Mouse (Mus musculus): ENCODE data around the gene Ipo13. TPM values are rescaled to one million over a fixed set of nuclear protein-coding genes. Genes with fewer than 3 reads are reported as not detected.
A peak's percentile ranks its signal among the peaks of the same experiment; 100 is the strongest.

Gene Ipo13
- total RNA-seq (2017): 15.5 and 15.9 TPM in 2 replicates

GRCm38 (mm10) chr4:117914591-117915442, at the start of gene Ipo13:
Gene Ipo13, minus strand, starts transcription at chr4:117914999.
- ATAC-seq (ENCODE audit: extremely low read depth, insufficient number of reproducible peaks, low FRiP score, poor library complexity, severe bottlenecking): peak; percentile 84

DNA sequence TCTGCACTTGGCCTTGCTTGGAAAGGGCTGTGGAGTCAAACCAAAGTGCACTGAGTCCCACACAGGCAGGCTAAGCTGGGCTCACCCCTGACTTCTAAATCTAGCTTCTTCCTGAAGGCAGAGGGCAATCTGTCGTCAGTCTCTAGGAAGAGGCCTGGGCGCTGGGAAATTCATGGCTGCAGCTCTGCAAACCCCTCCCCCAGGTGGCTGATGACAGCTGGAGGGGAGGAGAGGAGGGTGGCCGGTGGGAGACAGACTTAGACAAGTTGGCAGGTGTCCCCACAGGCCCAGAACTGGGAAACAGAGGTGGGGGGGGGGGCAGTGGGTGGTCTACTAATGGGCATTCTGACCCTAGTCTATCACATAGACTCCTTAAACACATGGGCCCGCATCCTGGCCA, 42.7 kb upstream of the Ipo13 start:
- ATAC-seq (ENCODE audit: extremely low read depth, insufficient number of reproducible peaks, low FRiP score, poor library complexity, severe bottlenecking): no peak

- no peak for ATAC-seq (ENCODE audit: extremely low read depth, insufficient number of reproducible peaks, low FRiP score, poor library complexity, severe bottlenecking)
These were observed 32.7 kb upstream of the Ipo13 start for GRCm38 (mm10) chr4:117947493-117947892.

- no peak for ATAC-seq (ENCODE audit: extremely low read depth, insufficient number of reproducible peaks, low FRiP score, poor library complexity, severe bottlenecking)
These were observed 32.0 kb upstream of the Ipo13 start for GRCm38 (mm10) chr4:117946639-117947305.

DNA sequence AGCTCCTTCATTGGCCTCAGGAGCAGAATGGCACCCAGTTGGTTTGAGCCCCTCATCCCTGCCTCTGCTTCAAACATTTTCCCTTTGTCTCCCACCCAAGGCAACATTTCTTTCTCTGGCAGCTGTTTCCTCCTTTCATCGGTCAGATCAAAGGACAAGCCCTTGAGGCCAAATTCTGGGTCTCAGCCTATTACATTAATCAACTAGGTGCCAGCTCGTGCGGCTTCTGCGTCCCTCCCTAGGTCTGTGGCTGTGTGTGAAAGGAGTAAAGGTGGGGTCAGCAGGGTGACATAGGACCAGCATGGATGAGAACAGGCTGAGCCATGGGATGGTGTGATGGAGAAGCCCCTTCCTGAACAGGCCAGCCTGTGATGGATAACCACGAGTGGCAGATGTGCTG, 28.5 kb upstream of the Ipo13 start:
- no peak for ATAC-seq (ENCODE audit: extremely low read depth, insufficient number of reproducible peaks, low FRiP score, poor library complexity, severe bottlenecking)

- no peak for ATAC-seq (ENCODE audit: extremely low read depth, insufficient number of reproducible peaks, low FRiP score, poor library complexity, severe bottlenecking)
These were observed 22.2 kb upstream of the Ipo13 start for GRCm38 (mm10) chr4:117936964-117937363.

DNA sequence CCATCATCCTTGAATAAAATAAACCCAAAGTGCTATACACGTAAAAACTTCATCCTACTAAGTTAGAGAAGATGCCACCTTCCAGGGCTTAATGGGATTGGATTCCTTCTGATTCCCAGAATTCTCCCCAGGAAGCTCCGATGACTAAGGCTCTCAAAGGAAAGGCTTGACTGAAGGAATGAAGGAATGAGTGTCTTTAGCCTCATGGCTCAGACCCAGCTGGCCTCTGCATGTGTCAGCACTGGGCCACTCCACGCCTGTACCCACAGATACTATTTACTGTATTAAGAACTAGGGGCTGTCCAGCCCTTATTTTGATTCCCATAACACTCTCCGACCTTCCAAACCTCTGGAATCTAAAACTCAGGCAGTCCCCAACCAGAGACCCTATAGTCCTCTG, 19.3 kb upstream of the Ipo13 start:
- no peak for ATAC-seq (ENCODE audit: extremely low read depth, insufficient number of reproducible peaks, low FRiP score, poor library complexity, severe bottlenecking)

GRCm38 (mm10) chr4:117933248-117933647, 18.4 kb upstream of the Ipo13 start:
- no peak for ATAC-seq (ENCODE audit: extremely low read depth, insufficient number of reproducible peaks, low FRiP score, poor library complexity, severe bottlenecking)

- ATAC-seq (ENCODE audit: extremely low read depth, insufficient number of reproducible peaks, low FRiP score, poor library complexity, severe bottlenecking): no peak
These were observed 14.6 kb upstream of the Ipo13 start, which contains the start of gene Artn for GRCm38 (mm10) chr4:117929391-117929881. Gene Artn, minus strand, starts transcription at chr4:117929763.

DNA sequence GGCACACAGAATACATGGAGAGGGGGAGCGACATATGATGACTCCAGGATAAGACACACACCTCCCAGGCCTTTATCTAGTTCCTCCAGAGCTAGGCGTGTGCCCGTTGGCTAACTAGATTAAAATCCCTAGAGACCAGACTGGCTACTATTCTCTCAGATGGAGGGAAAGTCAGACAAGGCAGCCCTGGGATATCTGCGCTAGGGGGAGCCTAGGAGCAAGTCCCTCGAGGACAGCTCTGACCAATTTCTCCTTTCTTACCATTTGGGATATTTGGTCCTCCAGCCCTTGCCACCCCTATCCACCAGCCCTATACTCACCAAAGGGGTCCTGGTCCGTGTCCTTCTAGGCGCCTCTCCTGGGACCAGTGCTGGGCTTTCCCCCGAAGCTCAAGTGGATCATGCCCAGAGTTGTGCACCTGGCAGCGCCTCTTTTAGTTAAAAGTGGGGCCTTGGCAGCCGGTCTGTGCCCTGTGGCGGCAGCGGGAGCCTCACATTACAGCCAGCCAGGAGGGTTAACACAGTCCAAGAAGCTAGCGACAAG, 14.0 kb upstream of the Ipo13 start:
- no peak; the same call in 1 of the 2 replicates for ATAC-seq (ENCODE audit: extremely low read depth, insufficient number of reproducible peaks, low FRiP score, poor library complexity, severe bottlenecking)

GRCm38 (mm10) chr4:117928234-117928633, 13.4 kb upstream of the Ipo13 start:
- no peak for ATAC-seq (ENCODE audit: extremely low read depth, insufficient number of reproducible peaks, low FRiP score, poor library complexity, severe bottlenecking)

GRCm38 (mm10) chr4:117926545-117927482, 12.0 kb upstream of the Ipo13 start:
- ATAC-seq (ENCODE audit: extremely low read depth, insufficient number of reproducible peaks, low FRiP score, poor library complexity, severe bottlenecking): 0 out of 2 replicates have a peak, but pooled peaks have one; percentile 35

DNA sequence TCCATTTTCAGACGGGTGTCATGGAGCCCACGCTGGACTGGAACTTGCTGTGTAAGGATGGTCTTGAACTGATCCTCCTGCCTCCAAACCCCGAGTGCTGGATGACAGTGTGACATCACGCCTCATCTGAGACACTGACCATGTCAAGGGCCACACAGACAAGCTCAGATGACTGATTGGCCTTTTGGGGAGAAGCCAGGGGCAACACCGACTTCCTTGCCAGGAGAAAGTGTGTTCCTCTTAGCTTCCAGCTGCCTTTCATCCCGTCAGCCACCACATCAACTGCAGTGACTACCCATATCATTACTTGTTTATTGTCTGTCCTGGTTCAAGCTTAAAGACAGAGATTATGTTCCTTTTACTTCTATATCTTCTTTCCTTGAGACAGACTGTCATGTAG, 10.1 kb upstream of the Ipo13 start:
- ATAC-seq (ENCODE audit: extremely low read depth, insufficient number of reproducible peaks, low FRiP score, poor library complexity, severe bottlenecking): no peak

GRCm38 (mm10) chr4:117923450-117923849, 8.7 kb upstream of the Ipo13 start:
- ATAC-seq (ENCODE audit: extremely low read depth, insufficient number of reproducible peaks, low FRiP score, poor library complexity, severe bottlenecking): no peak

GRCm38 (mm10) chr4:117921358-117921757, 6.6 kb upstream of the Ipo13 start:
- ATAC-seq (ENCODE audit: extremely low read depth, insufficient number of reproducible peaks, low FRiP score, poor library complexity, severe bottlenecking): peak; percentile 58

DNA sequence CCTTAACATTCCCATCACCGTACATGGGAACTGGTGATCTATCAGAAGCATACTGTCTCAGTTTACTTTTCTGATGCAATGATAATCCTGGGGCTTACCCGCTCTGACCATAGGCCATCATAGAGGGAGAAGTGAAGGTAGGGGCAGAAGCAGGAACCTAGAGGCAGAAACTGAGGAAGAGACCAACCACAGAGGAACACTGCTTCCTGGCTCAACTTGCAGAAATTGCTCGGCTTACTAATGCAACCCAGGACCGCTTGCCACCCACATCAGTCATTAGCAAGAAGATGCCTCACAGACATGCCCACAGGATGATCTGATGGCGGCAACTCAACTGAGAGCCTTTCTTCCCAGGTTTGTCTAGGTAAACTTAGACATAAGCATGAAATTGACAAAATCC, 4.0 kb upstream of the Ipo13 start:
- ATAC-seq (ENCODE audit: extremely low read depth, insufficient number of reproducible peaks, low FRiP score, poor library complexity, severe bottlenecking): no peak

- no peak for ATAC-seq (ENCODE audit: extremely low read depth, insufficient number of reproducible peaks, low FRiP score, poor library complexity, severe bottlenecking)
These were observed 3.5 kb upstream of the Ipo13 start for GRCm38 (mm10) chr4:117918261-117918660.

DNA sequence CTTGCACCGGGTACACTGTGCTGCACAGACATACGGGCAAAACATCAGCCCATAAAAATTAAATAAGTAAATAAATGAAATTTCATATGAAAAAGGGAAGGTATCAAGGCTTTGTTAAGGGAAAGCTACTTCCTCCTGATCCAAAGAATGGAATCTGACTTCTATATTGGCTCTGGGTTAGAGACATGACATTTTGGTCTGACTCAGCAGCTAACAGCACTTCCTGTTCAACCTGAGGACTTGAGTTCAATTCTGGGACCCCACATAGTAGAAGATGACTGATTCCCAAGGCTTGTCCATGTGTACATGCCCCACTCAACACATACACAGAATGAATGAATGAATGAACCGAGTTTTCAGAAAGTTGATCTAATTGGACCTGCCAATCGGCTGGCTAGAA, 3.0 kb upstream of the Ipo13 start:
- no peak for ATAC-seq (ENCODE audit: extremely low read depth, insufficient number of reproducible peaks, low FRiP score, poor library complexity, severe bottlenecking)

DNA sequence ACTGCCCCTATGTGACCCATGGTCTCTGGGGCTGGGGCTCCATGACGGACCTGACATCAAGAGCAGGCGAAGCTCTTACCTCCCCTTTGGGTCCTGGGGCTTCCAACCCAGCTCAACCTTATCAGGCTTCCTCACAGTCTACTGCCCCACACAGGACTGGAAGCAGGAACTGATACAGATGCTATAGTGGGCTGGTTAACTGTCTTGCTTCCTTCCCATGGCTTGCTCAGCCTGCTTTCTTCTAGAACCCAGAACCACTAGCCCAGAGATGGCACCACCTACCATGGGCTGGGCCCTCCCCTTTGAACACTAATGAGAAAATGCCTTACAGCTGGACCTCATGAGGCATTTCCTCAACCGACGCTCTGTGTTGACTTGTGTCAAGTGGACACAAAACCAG, 2.6 kb upstream of the Ipo13 start:
- ATAC-seq (ENCODE audit: extremely low read depth, insufficient number of reproducible peaks, low FRiP score, poor library complexity, severe bottlenecking): no peak

Data from neutrophil, adult 5-6 weeks (primary cell).